Mouse (Mus musculus): ENCODE results near the gene Plekho1. TPM values are rescaled to one million over a fixed set of nuclear protein-coding genes. Genes with fewer than 3 reads are reported as not detected.
"Not testable (repeated sequence)": the region's sequence is repeated elsewhere in the genome, so short reads cannot be mapped to it uniquely, and the experiment has no call there.

Plekho1 gene
- total RNA-seq (2021), result 10 to 100 TPM; 56.2 to 56.3 TPM

DNA sequence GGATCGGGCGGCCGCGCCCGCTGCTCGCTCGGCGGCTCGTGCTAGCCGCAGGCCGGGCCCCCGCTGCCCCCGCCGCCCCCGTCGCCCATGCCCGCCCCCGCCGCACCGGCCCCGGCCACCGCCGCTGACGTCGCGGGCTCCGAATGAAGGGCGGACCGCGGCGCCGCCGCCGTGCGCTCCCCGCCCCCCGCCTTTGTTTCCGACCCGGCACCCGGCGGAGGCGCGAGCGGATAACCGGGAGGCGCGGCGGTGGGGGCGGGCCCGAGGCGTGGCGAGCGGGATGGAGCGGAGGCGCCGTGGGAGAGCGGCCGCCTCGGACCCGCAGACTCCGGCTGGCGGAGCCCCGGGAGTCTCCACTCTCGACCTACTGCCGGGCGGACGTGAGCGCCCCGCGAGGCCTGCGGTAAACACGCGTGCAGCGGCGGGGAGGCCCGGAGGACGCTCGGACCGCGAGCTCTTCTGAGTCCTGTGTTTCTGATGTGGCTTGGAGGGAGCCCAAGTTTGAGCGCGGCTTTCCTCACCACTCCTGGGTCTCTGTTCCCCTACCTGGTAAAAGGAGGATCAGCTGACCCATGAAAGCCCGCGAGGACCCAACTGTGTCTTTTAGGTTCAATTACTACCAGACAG lies at the start of gene Plekho1:
Plekho1 (minus strand) TSS at position 200 of the 627 bp plus-strand sequence.
- DNase-seq (ENCODE audit: extremely low spot score in 1 of 2, low spot score in 2 of 2), result peak in 1 of 2 experiments; percentile 85
- intact Hi-C loops (cut with DNase I), result no loop called here

DNA sequence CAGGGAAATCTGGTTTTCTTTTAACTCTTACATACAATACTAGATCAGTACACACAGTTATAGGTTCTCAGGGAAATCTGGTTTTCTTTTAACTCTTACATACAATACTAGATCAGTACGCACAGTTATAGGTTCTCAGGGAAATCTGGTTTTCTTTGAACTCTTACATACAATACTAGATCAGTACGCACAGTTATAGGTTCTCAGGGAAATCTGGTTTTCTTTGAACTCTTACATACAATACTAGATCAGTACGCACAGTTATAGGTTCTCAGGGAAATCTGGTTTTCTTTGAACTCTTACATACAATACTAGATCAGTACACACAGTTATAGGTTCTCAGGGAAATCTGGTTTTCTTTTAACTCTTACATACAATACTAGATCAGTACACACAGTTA lies 48.8 kb upstream of the Plekho1 start:
- intact Hi-C loops (cut with DNase I); DNase-seq (ENCODE audit: extremely low spot score in 1 of 2, low spot score in 2 of 2): not testable (repeated sequence)

DNA sequence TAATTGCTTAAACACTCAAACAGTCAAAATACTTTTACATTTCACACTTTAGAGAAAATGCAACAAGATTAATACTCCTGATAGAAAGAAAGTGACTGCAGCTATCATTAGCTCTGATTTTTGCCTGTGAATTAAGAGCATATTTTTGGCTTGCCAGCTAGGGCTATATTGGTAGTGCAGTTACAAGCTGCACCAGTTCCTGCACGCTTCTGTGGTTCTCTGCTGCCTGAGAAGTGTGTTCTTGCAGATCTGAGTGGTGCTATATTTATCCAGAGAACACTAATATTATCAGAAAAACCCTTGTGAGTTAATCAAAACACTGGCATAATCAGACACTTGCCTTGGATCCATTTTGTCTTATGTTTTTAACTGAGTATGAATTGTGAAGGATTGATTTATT lies 47.3 kb upstream of the Plekho1 start:
- DNase-seq (ENCODE audit: extremely low spot score in 1 of 2, low spot score in 2 of 2), result no peak
- intact Hi-C loops (cut with DNase I), result no loop called here

- DNase-seq (ENCODE audit: extremely low spot score in 1 of 2, low spot score in 2 of 2), result no peak
- intact Hi-C loops (cut with DNase I), result no loop called here
These were observed 45.3 kb upstream of the Plekho1 start for GRCm38 (mm10) chr3:96041079-96041478.

- intact Hi-C loops (cut with DNase I), result no loop called here
- DNase-seq (ENCODE audit: extremely low spot score in 1 of 2, low spot score in 2 of 2), result no peak
These were observed 44.8 kb upstream of the Plekho1 start for GRCm38 (mm10) chr3:96040663-96041006.

DNA sequence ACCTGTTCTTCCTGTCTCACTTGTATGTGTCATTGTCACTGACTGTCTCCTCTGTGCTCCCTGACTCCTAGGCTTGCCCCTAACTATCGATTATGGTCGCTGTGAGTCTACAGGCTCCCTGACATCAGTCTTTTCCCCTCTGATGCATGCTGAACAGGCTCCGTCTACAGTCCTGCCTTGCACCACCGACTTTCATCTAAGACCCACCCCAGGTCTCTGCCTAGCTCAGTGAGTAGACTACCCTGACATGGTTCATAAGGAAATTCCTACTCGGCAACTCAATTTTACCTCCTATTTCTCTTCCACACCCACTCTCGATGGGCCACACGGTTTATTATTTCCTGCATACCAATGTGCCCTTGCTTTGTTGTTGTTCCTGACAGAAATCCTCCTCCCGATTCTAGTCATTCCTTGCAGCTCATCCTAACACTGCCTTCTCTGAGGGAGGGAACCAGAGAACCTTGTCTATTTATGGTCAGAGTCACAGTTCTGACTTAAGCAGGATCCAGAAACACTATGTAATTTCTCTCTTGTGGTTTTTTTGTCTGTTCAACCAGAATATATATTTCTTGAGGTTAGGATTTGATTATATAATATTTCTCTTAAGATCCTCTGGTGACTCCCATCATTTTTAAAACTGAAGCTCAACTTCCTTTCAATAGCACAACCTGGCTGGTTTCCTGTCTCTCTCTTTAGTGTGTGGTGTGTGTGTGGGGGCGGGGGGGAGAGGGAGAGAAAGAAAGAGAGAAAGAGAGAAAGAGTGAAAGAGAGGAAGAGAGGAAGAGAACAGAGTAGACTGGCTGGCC lies 44.3 kb upstream of the Plekho1 start:
- no peak for DNase-seq (ENCODE audit: extremely low spot score in 1 of 2, low spot score in 2 of 2)
- intact Hi-C loops (cut with DNase I), result no loop called here

DNA sequence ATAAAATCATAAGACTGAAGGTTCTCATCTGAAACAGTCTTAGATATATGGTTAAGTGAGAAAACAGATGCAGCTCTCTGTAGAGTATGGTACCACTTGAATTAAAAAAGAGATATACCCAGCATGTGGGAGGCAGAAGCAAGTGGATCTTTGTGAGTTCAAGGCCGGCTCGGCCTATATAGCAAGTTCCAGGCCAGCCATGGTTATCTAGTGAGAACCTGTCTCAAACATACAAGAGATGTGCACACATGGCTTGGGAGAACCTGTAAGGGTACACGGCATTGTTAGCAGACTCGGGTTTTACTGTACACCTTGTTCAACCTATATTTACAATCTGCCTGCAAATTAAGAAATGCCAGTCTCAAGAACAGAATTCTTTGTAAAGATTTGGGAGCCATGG lies 43.0 kb upstream of the Plekho1 start:
- intact Hi-C loops (cut with DNase I), result no loop called here

DNA sequence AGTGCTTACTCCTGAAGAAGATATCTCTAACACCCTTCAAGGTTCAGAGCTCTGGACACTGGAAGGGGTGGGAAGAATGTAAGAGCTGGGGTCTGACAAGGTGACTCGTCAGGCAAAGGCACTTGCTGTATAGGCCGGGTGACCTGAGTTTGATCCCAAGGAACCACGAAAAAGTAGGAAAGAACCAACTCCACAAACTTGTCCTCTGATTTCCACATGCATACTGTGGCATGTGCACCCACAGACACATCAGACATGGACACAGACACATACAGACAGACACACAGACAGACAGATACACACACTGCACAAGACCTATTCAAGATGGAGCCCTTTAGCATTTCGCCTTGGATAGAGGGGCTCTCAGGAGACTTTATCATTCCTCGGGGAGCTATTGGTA lies 42.4 kb upstream of the Plekho1 start:
- intact Hi-C loops (cut with DNase I), result no loop called here
- no peak for DNase-seq (ENCODE audit: extremely low spot score in 1 of 2, low spot score in 2 of 2)

More for the DNA sequence above, 43.0 kb upstream of the Plekho1 start:
- DNase-seq (ENCODE audit: extremely low spot score in 1 of 2, low spot score in 2 of 2), result no peak

- intact Hi-C loops (cut with DNase I), result no loop called here
- DNase-seq (ENCODE audit: extremely low spot score in 1 of 2, low spot score in 2 of 2), result no peak
These were observed 41.0 kb upstream of the Plekho1 start for GRCm38 (mm10) chr3:96036796-96037195.

DNA sequence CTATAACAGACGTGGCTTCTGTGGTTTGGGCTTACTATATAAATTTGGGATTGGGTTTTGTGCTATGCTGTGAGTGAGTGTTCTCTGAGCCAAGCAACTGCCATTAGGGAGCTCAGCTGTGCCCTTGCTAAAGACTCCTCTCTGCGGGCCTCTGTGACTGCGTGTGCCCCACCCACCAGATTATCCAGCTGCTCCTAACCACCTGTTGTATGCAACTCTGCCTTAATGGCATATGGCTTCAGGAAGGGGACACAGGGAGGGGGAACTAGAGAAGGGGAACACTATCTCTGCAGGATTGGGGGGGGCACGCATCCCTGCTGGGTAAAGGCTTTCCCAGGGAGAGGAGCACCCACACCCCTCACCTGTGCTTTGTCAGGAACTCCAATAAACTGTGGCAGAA lies 37.2 kb upstream of the Plekho1 start:
- DNase-seq (ENCODE audit: extremely low spot score in 1 of 2, low spot score in 2 of 2), result no peak
- intact Hi-C loops (cut with DNase I), result no loop called here

DNA sequence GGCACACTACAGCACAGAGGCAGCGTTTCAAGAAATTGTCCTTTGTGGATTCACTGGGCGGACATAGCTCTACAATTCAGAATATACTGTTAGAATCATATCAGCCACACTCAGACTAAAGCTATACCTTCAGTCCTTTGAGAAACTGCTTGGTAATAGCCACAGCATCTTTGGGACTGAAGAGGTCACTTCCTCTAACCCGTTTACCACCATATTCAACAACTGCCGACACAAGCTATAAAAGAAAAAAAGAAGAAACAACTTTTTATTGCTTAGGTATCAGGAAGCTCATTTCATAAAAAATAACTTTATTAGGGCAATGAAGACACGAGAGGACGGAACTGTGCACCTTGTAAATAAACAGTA lies 36.8 kb upstream of the Plekho1 start:
- DNase-seq (ENCODE audit: extremely low spot score in 1 of 2, low spot score in 2 of 2), result no peak
- intact Hi-C loops (cut with DNase I), result no loop called here

GRCm38 (mm10) chr3:96031991-96032651 lies 36.3 kb upstream of the Plekho1 start:
- DNase-seq (ENCODE audit: extremely low spot score in 1 of 2, low spot score in 2 of 2), result no peak

GRCm38 (mm10) chr3:96029766-96030165 lies 34.0 kb upstream of the Plekho1 start:
- no peak for DNase-seq (ENCODE audit: extremely low spot score in 1 of 2, low spot score in 2 of 2)
- intact Hi-C loops (cut with DNase I), result no loop called here

More at GRCm38 (mm10) chr3:96031991-96032651, 36.3 kb upstream of the Plekho1 start:
- intact Hi-C loops (cut with DNase I), result no loop called here

DNA sequence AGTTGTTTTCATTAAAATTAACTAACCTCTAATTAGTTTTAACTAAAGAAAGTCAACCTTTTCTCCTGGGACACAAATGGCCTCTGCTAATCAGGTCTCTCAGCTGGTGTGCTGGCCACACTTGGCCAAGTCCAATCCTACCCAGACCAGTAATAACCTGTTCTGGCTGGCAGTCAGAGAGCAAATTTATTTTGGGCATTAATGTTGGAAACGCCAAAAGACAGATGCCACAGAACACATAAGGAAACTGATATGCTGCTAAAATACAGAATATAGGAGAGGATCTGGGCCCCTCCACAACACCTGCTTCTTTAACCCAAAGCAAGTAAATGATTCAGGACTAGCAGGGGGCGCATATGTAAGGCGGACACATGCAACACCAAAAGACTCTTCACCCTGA lies 33.5 kb upstream of the Plekho1 start:
- no peak for DNase-seq (ENCODE audit: extremely low spot score in 1 of 2, low spot score in 2 of 2)
- intact Hi-C loops (cut with DNase I), result no loop called here

DNA sequence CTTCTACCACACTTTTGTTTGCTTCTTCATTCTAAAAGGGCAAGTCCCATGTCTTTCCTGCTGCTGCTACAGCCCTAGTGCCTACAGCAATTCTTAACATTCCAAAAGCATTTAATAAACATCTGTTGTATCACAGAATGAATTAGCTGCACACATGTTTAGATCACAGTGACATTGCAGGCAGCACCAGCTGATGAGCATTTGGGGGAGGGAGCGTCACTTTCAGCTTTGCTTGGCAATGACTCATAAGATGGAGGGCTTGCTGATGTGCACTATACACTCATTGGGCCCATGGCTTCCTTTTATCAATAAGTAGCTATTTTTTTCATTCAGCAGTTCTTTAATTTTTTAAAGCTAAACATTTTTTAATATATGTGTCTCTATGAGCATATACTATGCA lies 32.1 kb upstream of the Plekho1 start:
- no peak for DNase-seq (ENCODE audit: extremely low spot score in 1 of 2, low spot score in 2 of 2)
- intact Hi-C loops (cut with DNase I), result no loop called here

DNA sequence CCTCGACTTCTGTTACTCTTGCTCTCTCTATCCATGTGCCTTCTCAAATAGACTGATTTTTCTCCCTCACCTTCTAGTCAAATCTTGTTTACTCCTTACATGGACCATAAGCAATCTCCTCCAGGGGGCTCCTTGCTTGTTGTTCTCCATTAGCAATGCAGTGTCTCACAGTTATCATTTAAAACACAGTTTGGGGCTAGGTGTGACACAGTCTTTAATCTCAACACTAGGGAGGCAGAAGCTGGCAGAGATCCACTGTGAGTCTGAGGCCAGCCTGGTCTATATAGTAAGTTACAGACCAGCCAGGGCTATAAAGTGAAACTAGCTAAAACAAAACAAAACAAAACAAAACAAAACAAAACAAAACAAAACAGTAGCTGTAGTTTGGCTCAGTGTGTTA lies 31.3 kb upstream of the Plekho1 start:
- intact Hi-C loops (cut with DNase I), result no loop called here
- DNase-seq (ENCODE audit: extremely low spot score in 1 of 2, low spot score in 2 of 2), result no peak

- intact Hi-C loops (cut with DNase I), result no loop called here
These were observed 25.8 kb upstream of the Plekho1 start for GRCm38 (mm10) chr3:96021421-96022128.

GRCm38 (mm10) chr3:96020735-96021134 lies 24.9 kb upstream of the Plekho1 start:
- intact Hi-C loops (cut with DNase I), result no loop called here
- DNase-seq (ENCODE audit: extremely low spot score in 1 of 2, low spot score in 2 of 2), result no peak

More at GRCm38 (mm10) chr3:96021421-96022128, 25.8 kb upstream of the Plekho1 start:
- DNase-seq (ENCODE audit: extremely low spot score in 1 of 2, low spot score in 2 of 2), result no peak

- no peak for DNase-seq (ENCODE audit: extremely low spot score in 1 of 2, low spot score in 2 of 2)
- intact Hi-C loops (cut with DNase I), result no loop called here
These were observed 21.7 kb upstream of the Plekho1 start for GRCm38 (mm10) chr3:96017461-96017860.
